Mouse (Mus musculus) hindbrain, embryonic 15.5 days (tissue): ENCODE measurements around the gene Man1c1. TPM values are rescaled to one million over a fixed set of nuclear protein-coding genes. Genes with fewer than 3 reads are reported as not detected.

Experiments
- ATAC-seq: fragments of 200-750 bp; cut with Nextera tagmentation; 2 replicates; pipeline ENCODE4 v1.8.0; 2017; ENCODE audit warnings: low read depth, moderate number of reproducible peaks, moderate TSS enrichment; ENCODE audit not compliant: low FRiP score
- H3K27ac ChIP-seq: fragments of 300-500 bp; sonication (generic); replicated peaks from 2 replicates; pipeline ENCODE4 v1.5.1; 2015; ENCODE audit warnings: mild to moderate bottlenecking, inconsistent platforms
- H3K27me3 ChIP-seq: fragments of 300-500 bp; sonication (generic); 2 replicates; pipeline ENCODE4 v1.6.1; 2015; ENCODE audit warnings: control low read depth, inconsistent platforms
- H3K36me3 ChIP-seq: fragments of 300-500 bp; sonication (generic); 2 replicates; pipeline ENCODE4 v1.6.1; 2015; ENCODE audit warnings: control low read depth, inconsistent platforms
- H3K4me1 ChIP-seq: fragments of 300-500 bp; sonication (generic); replicated peaks from 2 replicates; pipeline ENCODE4 v1.6.1; 2015; ENCODE audit warnings: control low read depth, inconsistent platforms
- H3K4me2 ChIP-seq: fragments of 300-500 bp; sonication (generic); 2 replicates; pipeline ENCODE4 v1.6.1; 2015; ENCODE audit warnings: moderate library complexity, mild to moderate bottlenecking, inconsistent platforms
- H3K4me3 ChIP-seq: fragments of 300-500 bp; sonication (generic); 2 replicates; pipeline ENCODE4 v1.5.1; 2015; ENCODE audit warnings: mild to moderate bottlenecking, inconsistent platforms
- H3K9ac ChIP-seq: fragments of 300-500 bp; sonication (generic); 2 replicates; pipeline ENCODE4 v1.6.1; 2015; ENCODE audit warnings: inconsistent platforms
- H3K9me3 ChIP-seq: fragments of 300-500 bp; sonication (generic); 2 replicates; pipeline ENCODE4 v1.6.1; 2016; ENCODE audit warnings: control low read depth, inconsistent platforms
- WGBS: fragments of 180-500 bp; shearing (Covaris S2); methylation state at CpG from one replicate; pipeline ENCODE4 v1.1.7; 2015; 5-methylcytosine and 5-hydroxymethylcytosine counted together
- polyA plus RNA-seq: library from polyadenylated mRNA; unstranded; fragments of >200 nt; fragmentation: Nextera tagmentation; extraction: Ambion mirVana; gene quantifications from 2 replicates; pipeline ENCODE4 v1.2.1, GENCODE M21; 2015

Man1c1 gene
- polyA plus RNA-seq, 1 experiment from 2014 or later: 6.1 TPM

- 20% methylated on average over 11 of the region's 11 CpGs for WGBS
- Histone ChIP-seq H3K4me1 (peaks cover 43% of the 10 kb centered on the region), H3K4me2 (no peak overlapping the region), H3K27me3 (no peaks in the 10 kb centered on the region), H3K4me3 (no peak overlapping the region), H3K27ac (peak overlapping the region; percentile 57; the same call in 1 of the 2 replicates), H3K36me3 (no peaks in the 10 kb centered on the region), H3K9me3 (no peaks in the 10 kb centered on the region), H3K9ac (no peak overlapping the region)
- no peak for ATAC-seq
Observed at GRCm38 (mm10) chr4:134579212-134579611, 124.9 kb downstream of the Man1c1 start.

GRCm38 (mm10) chr4:134578407-134578806 lies 125.7 kb downstream of the Man1c1 start:
- H3K9me3 ChIP-seq: no peaks in the 10 kb centered on the region
- H3K4me2 ChIP-seq: no peak overlapping the region
- H3K4me3 ChIP-seq: no peak overlapping the region
- no peaks in the 10 kb centered on the region for H3K27me3 ChIP-seq
- H3K9ac ChIP-seq: no peak overlapping the region
- peaks cover 43% of the 10 kb centered on the region for H3K4me1 ChIP-seq
- ATAC-seq: no peak
- 72% methylated on average over 5 of the region's 5 CpGs for WGBS
- no peak overlapping the region for H3K27ac ChIP-seq
- no peaks in the 10 kb centered on the region for H3K36me3 ChIP-seq

GRCm38 (mm10) chr4:134577281-134577680 lies 126.8 kb downstream of the Man1c1 start:
- WGBS: 81% methylated on average over 2 of the region's 2 CpGs
- H3K9me3 ChIP-seq: no peaks in the 10 kb centered on the region
- ATAC-seq: no peak
- H3K27me3 ChIP-seq: no peaks in the 10 kb centered on the region
- H3K27ac ChIP-seq: no peak overlapping the region
- H3K4me2 ChIP-seq: no peak overlapping the region
- H3K9ac ChIP-seq: no peak overlapping the region
- H3K36me3 ChIP-seq: no peaks in the 10 kb centered on the region
- peaks cover 48% of the 10 kb centered on the region for H3K4me1 ChIP-seq
- no peak overlapping the region for H3K4me3 ChIP-seq

- Histone ChIP-seq H3K9me3 (no peaks in the 10 kb centered on the region), H3K27ac (no peak overlapping the region), H3K36me3 (no peaks in the 10 kb centered on the region), H3K4me2 (no peak overlapping the region), H3K27me3 (no peaks in the 10 kb centered on the region), H3K4me1 (peaks cover 38% of the 10 kb centered on the region), H3K9ac (no peak overlapping the region), H3K4me3 (no peak overlapping the region)
- ATAC-seq: no peak
- WGBS: 38% methylated on average over 11 of the region's 11 CpGs
Observed at GRCm38 (mm10) chr4:134575486-134575885, 128.6 kb downstream of the Man1c1 start.

- Histone ChIP-seq H3K27ac (no peak overlapping the region), H3K9me3 (no peaks in the 10 kb centered on the region), H3K9ac (no peak overlapping the region), H3K4me2 (no peak overlapping the region), H3K27me3 (no peaks in the 10 kb centered on the region), H3K4me3 (no peak overlapping the region), H3K4me1 (peaks cover 30% of the 10 kb centered on the region), H3K36me3 (no peaks in the 10 kb centered on the region)
- ATAC-seq: no peak
- WGBS: 73% methylated on average over 24 of the region's 24 CpGs
Observed at GRCm38 (mm10) chr4:134572449-134573300, 131.4 kb downstream of the Man1c1 start.

GRCm38 (mm10) chr4:134570704-134571451 lies 133.2 kb downstream of the Man1c1 start:
- H3K9me3 ChIP-seq: no peaks in the 10 kb centered on the region
- no peak overlapping the region for H3K4me3 ChIP-seq
- H3K27me3 ChIP-seq: no peaks in the 10 kb centered on the region
- no peaks in the 10 kb centered on the region for H3K36me3 ChIP-seq
- H3K4me2 ChIP-seq: no peak overlapping the region
- H3K27ac ChIP-seq: peak overlapping the region; percentile 45
- 0 out of 2 replicates have a peak, but pooled peaks have one; percentile 20 for ATAC-seq
- H3K4me1 ChIP-seq: peaks cover 34% of the 10 kb centered on the region
- 46% methylated on average over 14 of the region's 14 CpGs for WGBS
- no peak overlapping the region for H3K9ac ChIP-seq

GRCm38 (mm10) chr4:134569831-134570230 lies 134.3 kb downstream of the Man1c1 start:
- H3K4me2 ChIP-seq: no peak overlapping the region
- no peaks in the 10 kb centered on the region for H3K9me3 ChIP-seq
- no peaks in the 10 kb centered on the region for H3K27me3 ChIP-seq
- peaks cover 30% of the 10 kb centered on the region for H3K4me1 ChIP-seq
- H3K9ac ChIP-seq: no peak overlapping the region
- no peak for ATAC-seq
- WGBS: 67% methylated on average over 8 of the region's 8 CpGs
- no peak overlapping the region for H3K4me3 ChIP-seq
- H3K27ac ChIP-seq: peak overlapping the region; percentile 45; the same call in 1 of the 2 replicates
- peaks cover 7% of the 10 kb centered on the region for H3K36me3 ChIP-seq

GRCm38 (mm10) chr4:134569205-134569604 lies 134.9 kb downstream of the Man1c1 start:
- Histone ChIP-seq H3K9ac (no peak overlapping the region), H3K4me2 (no peak overlapping the region), H3K27ac (no peak overlapping the region), H3K9me3 (no peaks in the 10 kb centered on the region), H3K36me3 (peaks cover 7% of the 10 kb centered on the region), H3K27me3 (no peaks in the 10 kb centered on the region), H3K4me1 (peaks cover 30% of the 10 kb centered on the region), H3K4me3 (no peak overlapping the region)
- ATAC-seq: no peak
- WGBS: 75% methylated on average over 6 of the region's 6 CpGs

- Histone ChIP-seq H3K9ac (no peak overlapping the region), H3K27ac (peak overlapping the region; percentile 69), H3K4me3 (no peak overlapping the region), H3K4me2 (no peak overlapping the region), H3K9me3 (no peaks in the 10 kb centered on the region), H3K4me1 (peaks cover 28% of the 10 kb centered on the region), H3K27me3 (no peaks in the 10 kb centered on the region), H3K36me3 (peaks cover 7% of the 10 kb centered on the region)
- 23% methylated on average over 19 of the region's 19 CpGs for WGBS
- peak; percentile 79 for ATAC-seq
Observed at GRCm38 (mm10) chr4:134567377-134568226, 136.5 kb downstream of the Man1c1 start.

GRCm38 (mm10) chr4:134564093-134564492 lies 140.0 kb downstream of the Man1c1 start:
- no peak for ATAC-seq

GRCm38 (mm10) chr4:134563624-134564023 lies 140.5 kb downstream of the Man1c1 start:
- no peaks in the 10 kb centered on the region for H3K27me3 ChIP-seq
- H3K9me3 ChIP-seq: no peaks in the 10 kb centered on the region
- no peak for ATAC-seq
- H3K9ac ChIP-seq: no peak overlapping the region
- peaks cover 7% of the 10 kb centered on the region for H3K36me3 ChIP-seq
- no peak overlapping the region for H3K27ac ChIP-seq
- WGBS: 90% methylated on average over 16 of the region's 16 CpGs
- H3K4me3 ChIP-seq: no peak overlapping the region
- H3K4me1 ChIP-seq: peaks cover 15% of the 10 kb centered on the region
- H3K4me2 ChIP-seq: no peak overlapping the region

More at GRCm38 (mm10) chr4:134564093-134564492, 140.0 kb downstream of the Man1c1 start:
- Histone ChIP-seq H3K27me3 (no peaks in the 10 kb centered on the region), H3K27ac (no peak overlapping the region), H3K4me1 (peaks cover 14% of the 10 kb centered on the region), H3K36me3 (peaks cover 7% of the 10 kb centered on the region), H3K9ac (no peak overlapping the region), H3K9me3 (no peaks in the 10 kb centered on the region), H3K4me3 (no peak overlapping the region), H3K4me2 (no peak overlapping the region)
- WGBS: 83% methylated on average over 6 of the region's 6 CpGs
